Mouse (Mus musculus) hindbrain, embryonic 13.5 days (tissue): ENCODE results near the gene Shprh. TPM values are rescaled to one million over a fixed set of nuclear protein-coding genes. Genes with fewer than 3 reads are reported as not detected.
A peak's percentile ranks its signal among the peaks of the same experiment; 100 is the strongest.

Experiments
- ATAC-seq: fragments of 200-750 bp; cut with Nextera tagmentation; 2 replicates; pipeline ENCODE4 v1.8.0; 2017; ENCODE audit warnings: moderate TSS enrichment; ENCODE audit not compliant: low FRiP score
- H3K27ac ChIP-seq: fragments of 300-500 bp; sonication (generic); 2 replicates; pipeline ENCODE4 v1.5.1; 2015; ENCODE audit warnings: inconsistent platforms, mild to moderate bottlenecking, moderate library complexity
- H3K27me3 ChIP-seq: fragments of 300-500 bp; sonication (generic); 2 replicates; pipeline ENCODE4 v1.6.1; 2015; ENCODE audit warnings: mild to moderate bottlenecking, inconsistent platforms
- H3K36me3 ChIP-seq: fragments of 300-500 bp; sonication (generic); 2 replicates; pipeline ENCODE4 v1.6.1; 2015; ENCODE audit warnings: mild to moderate bottlenecking, inconsistent platforms
- H3K4me1 ChIP-seq: fragments of 300-500 bp; sonication (generic); replicated peaks from 2 replicates; pipeline ENCODE4 v1.6.1; 2015; ENCODE audit warnings: inconsistent platforms
- H3K4me2 ChIP-seq: fragments of 300-500 bp; sonication (generic); 2 replicates; pipeline ENCODE4 v1.6.1; 2015; ENCODE audit warnings: inconsistent platforms, mild to moderate bottlenecking, moderate library complexity
- H3K4me3 ChIP-seq: fragments of 300-500 bp; sonication (generic); 2 replicates; pipeline ENCODE4 v1.5.1; 2015; ENCODE audit warnings: mild to moderate bottlenecking, inconsistent platforms
- H3K9ac ChIP-seq: fragments of 300-500 bp; sonication (generic); 2 replicates; pipeline ENCODE4 v1.6.1; 2015; ENCODE audit warnings: mild to moderate bottlenecking, inconsistent platforms
- H3K9me3 ChIP-seq: fragments of 300-500 bp; sonication (generic); 2 replicates; pipeline ENCODE4 v1.6.1; 2016; ENCODE audit warnings: inconsistent platforms
- WGBS: fragments of 180-500 bp; shearing (Covaris S2); methylation state at CpG from one replicate; pipeline ENCODE4 v1.1.7; 2015; 5-methylcytosine and 5-hydroxymethylcytosine counted together
- polyA plus RNA-seq: library from polyadenylated mRNA; unstranded; fragments of >200 nt; fragmentation: Nextera tagmentation; extraction: Ambion mirVana; gene quantifications from 2 replicates; pipeline ENCODE4 v1.2.1, GENCODE M21; 2015

The Shprh gene
- polyA plus RNA-seq: 22.9 and 23.4 TPM in 2 replicates

GRCm38 (mm10) chr10:11148884-11149741, at the start of gene Shprh:
TSS of gene Shprh (plus strand) at chr10:11149427.
- peak within 1 kb of the TSS; percentile 85 for H3K27ac ChIP-seq
- H3K27me3 ChIP-seq: no peaks in the 10 kb centered on the region
- H3K4me1 ChIP-seq: peaks cover 38% of the 10 kb centered on the region
- H3K36me3 ChIP-seq: peaks cover 16% of the 10 kb centered on the region
- H3K4me3 ChIP-seq: peak within 1 kb of the TSS; percentile 98
- no peaks in the 10 kb centered on the region for H3K9me3 ChIP-seq
- peak within 1 kb of the TSS; percentile 95 for H3K9ac ChIP-seq
- H3K4me2 ChIP-seq: peak within 1 kb of the TSS; percentile 82
- ATAC-seq: peak; percentile 100
- 2% methylated on average over 60 of the region's 60 CpGs for WGBS

GRCm38 (mm10) chr10:11121781-11122180, 27.4 kb upstream of the Shprh start:
- no peaks in the 10 kb centered on the region for H3K9me3 ChIP-seq
- 97% methylated on average over 2 of the region's 2 CpGs for WGBS
- ATAC-seq: no peak
- H3K36me3 ChIP-seq: no peaks in the 10 kb centered on the region
- no peaks in the 10 kb centered on the region for H3K27me3 ChIP-seq
- H3K4me2 ChIP-seq: no peak overlapping the region
- H3K4me1 ChIP-seq: no peaks in the 10 kb centered on the region
- H3K9ac ChIP-seq: no peak overlapping the region
- no peak overlapping the region for H3K4me3 ChIP-seq
- H3K27ac ChIP-seq: no peak overlapping the region

- H3K27me3 ChIP-seq: no peaks in the 10 kb centered on the region
- no peak overlapping the region for H3K9ac ChIP-seq
- H3K9me3 ChIP-seq: no peaks in the 10 kb centered on the region
- H3K27ac ChIP-seq: no peak overlapping the region
- ATAC-seq: no peak
- peaks cover 7% of the 10 kb centered on the region for H3K4me1 ChIP-seq
- H3K36me3 ChIP-seq: no peaks in the 10 kb centered on the region
- H3K4me2 ChIP-seq: no peak overlapping the region
- H3K4me3 ChIP-seq: no peak overlapping the region
Observed at GRCm38 (mm10) chr10:11145580-11145979, 3.6 kb upstream of the Shprh start.

GRCm38 (mm10) chr10:11148446-11148845, 781 bp upstream of the Shprh start:
- Histone ChIP-seq H3K27me3 (no peaks in the 10 kb centered on the region), H3K4me3 (no peak overlapping the region), H3K36me3 (peaks cover 16% of the 10 kb centered on the region), H3K4me2 (no peak overlapping the region), H3K4me1 (peaks cover 34% of the 10 kb centered on the region), H3K9ac (no peak overlapping the region), H3K27ac (no peak overlapping the region), H3K9me3 (no peaks in the 10 kb centered on the region)
- no peak for ATAC-seq
- WGBS: 87% methylated on average over 4 of the region's 4 CpGs

- H3K4me3 ChIP-seq: peak overlapping the region; percentile 98
- no peak for ATAC-seq
- peaks cover 38% of the 10 kb centered on the region for H3K4me1 ChIP-seq
- peak overlapping the region; percentile 95 for H3K9ac ChIP-seq
- H3K27me3 ChIP-seq: no peaks in the 10 kb centered on the region
- under 1% methylated on average over 20 of the region's 20 CpGs for WGBS
- no peaks in the 10 kb centered on the region for H3K9me3 ChIP-seq
- H3K27ac ChIP-seq: peak overlapping the region; percentile 85
- peak overlapping the region; percentile 82 for H3K4me2 ChIP-seq
- peaks cover 18% of the 10 kb centered on the region for H3K36me3 ChIP-seq
Observed at GRCm38 (mm10) chr10:11149742-11150125, 507 bp downstream of the Shprh start.

GRCm38 (mm10) chr10:11151644-11152043, 2.4 kb downstream of the Shprh start:
- WGBS: 95% methylated on average over 14 of the region's 14 CpGs

GRCm38 (mm10) chr10:11157039-11157438, 7.8 kb downstream of the Shprh start:
- peaks cover 48% of the 10 kb centered on the region for H3K36me3 ChIP-seq
- no peak overlapping the region for H3K9ac ChIP-seq
- WGBS: 89% methylated on average over 9 of the region's 9 CpGs
- H3K4me3 ChIP-seq: no peak overlapping the region
- no peak for ATAC-seq
- H3K27ac ChIP-seq: no peak overlapping the region
- H3K27me3 ChIP-seq: no peaks in the 10 kb centered on the region
- H3K4me2 ChIP-seq: no peak overlapping the region
- H3K9me3 ChIP-seq: no peaks in the 10 kb centered on the region
- peaks cover 16% of the 10 kb centered on the region for H3K4me1 ChIP-seq

More at GRCm38 (mm10) chr10:11151644-11152043, 2.4 kb downstream of the Shprh start:
- no peak overlapping the region for H3K27ac ChIP-seq
- H3K9me3 ChIP-seq: no peaks in the 10 kb centered on the region
- H3K27me3 ChIP-seq: no peaks in the 10 kb centered on the region
- ATAC-seq: no peak
- peaks cover 23% of the 10 kb centered on the region for H3K36me3 ChIP-seq
- H3K9ac ChIP-seq: no peak overlapping the region
- peaks cover 38% of the 10 kb centered on the region for H3K4me1 ChIP-seq
- H3K4me3 ChIP-seq: no peak overlapping the region
- no peak overlapping the region for H3K4me2 ChIP-seq

- Histone ChIP-seq H3K9me3 (no peaks in the 10 kb centered on the region), H3K4me3 (no peak overlapping the region), H3K9ac (no peak overlapping the region), H3K27ac (no peak overlapping the region), H3K4me1 (no peaks in the 10 kb centered on the region), H3K4me2 (no peak overlapping the region), H3K36me3 (peaks cover 67% of the 10 kb centered on the region), H3K27me3 (no peaks in the 10 kb centered on the region)
- WGBS: 95% methylated on average over 5 of the region's 5 CpGs
- ATAC-seq: no peak
Observed at GRCm38 (mm10) chr10:11164537-11164936, 15.3 kb downstream of the Shprh start.

GRCm38 (mm10) chr10:11170252-11170651, 21.0 kb downstream of the Shprh start:
- Histone ChIP-seq H3K27ac (no peak overlapping the region), H3K9me3 (no peaks in the 10 kb centered on the region), H3K27me3 (no peaks in the 10 kb centered on the region), H3K4me1 (no peaks in the 10 kb centered on the region), H3K9ac (no peak overlapping the region), H3K36me3 (peaks cover 83% of the 10 kb centered on the region), H3K4me3 (no peak overlapping the region), H3K4me2 (no peak overlapping the region)
- no peak for ATAC-seq
- WGBS: 85% methylated on average over 5 of the region's 5 CpGs

GRCm38 (mm10) chr10:11171615-11172014, 22.4 kb downstream of the Shprh start:
- no peak overlapping the region for H3K4me3 ChIP-seq
- peaks cover 78% of the 10 kb centered on the region for H3K36me3 ChIP-seq
- H3K9me3 ChIP-seq: no peaks in the 10 kb centered on the region
- H3K27ac ChIP-seq: no peak overlapping the region
- H3K4me2 ChIP-seq: no peak overlapping the region
- no peaks in the 10 kb centered on the region for H3K4me1 ChIP-seq
- no peak overlapping the region for H3K9ac ChIP-seq
- WGBS: 95% methylated on average over 4 of the region's 4 CpGs
- no peaks in the 10 kb centered on the region for H3K27me3 ChIP-seq
- no peak for ATAC-seq

GRCm38 (mm10) chr10:11172519-11172918, 23.3 kb downstream of the Shprh start:
- Histone ChIP-seq H3K4me3 (no peak overlapping the region), H3K9ac (no peak overlapping the region), H3K9me3 (no peaks in the 10 kb centered on the region), H3K27ac (no peak overlapping the region), H3K4me2 (no peak overlapping the region), H3K36me3 (peaks cover 76% of the 10 kb centered on the region), H3K27me3 (no peaks in the 10 kb centered on the region), H3K4me1 (no peaks in the 10 kb centered on the region)
- no peak for ATAC-seq

- H3K9ac ChIP-seq: no peak overlapping the region
- no peak overlapping the region for H3K4me2 ChIP-seq
- peaks cover 61% of the 10 kb centered on the region for H3K36me3 ChIP-seq
- no peak for ATAC-seq
- 92% methylated on average over 8 of the region's 8 CpGs for WGBS
- H3K27ac ChIP-seq: no peak overlapping the region
- no peaks in the 10 kb centered on the region for H3K27me3 ChIP-seq
- no peaks in the 10 kb centered on the region for H3K9me3 ChIP-seq
- H3K4me3 ChIP-seq: no peak overlapping the region
- H3K4me1 ChIP-seq: no peaks in the 10 kb centered on the region
Observed at GRCm38 (mm10) chr10:11175801-11176482, 26.7 kb downstream of the Shprh start.
